Mouse (Mus musculus) heart, adult 2 months (tissue): ENCODE data around the gene Dguok. TPM values are rescaled to one million over a fixed set of nuclear protein-coding genes. Genes with fewer than 3 reads are reported as not detected.
A peak's percentile ranks its signal among the peaks of the same experiment; 100 is the strongest.

Experiments used
- DNase-seq, 2 experiments: peaks; one replicate each; pipeline ENCODE4 v3.0.0; 2021
- H3K27ac ChIP-seq: fragments of 200-600 bp; 2 replicates; pipeline ENCODE4 v1.8.1; 2022
- H3K27me3 ChIP-seq: fragments of 200-500 bp; 2 replicates; pipeline ENCODE4 v1.6.1; 2012; ENCODE audit warnings: mild to moderate bottlenecking, low read length, inconsistent platforms, mixed read lengths; ENCODE audit not compliant: control insufficient read depth, insufficient read depth
- H3K36me3 ChIP-seq: fragments of 200-500 bp; 2 replicates; pipeline ENCODE4 v1.6.1; 2012; ENCODE audit warnings: low read length, inconsistent platforms; ENCODE audit not compliant: control insufficient read depth, insufficient read depth
- H3K4me1 ChIP-seq: fragments of 200-500 bp; 2 replicates; pipeline ENCODE4 v1.6.1; 2011; ENCODE audit warnings: low read length; ENCODE audit not compliant: control insufficient read depth, insufficient read depth
- H3K4me3 ChIP-seq: fragments of 200-600 bp; 2 replicates; pipeline ENCODE4 v1.8.1; 2022
- H3K79me2 ChIP-seq: fragments of 200-500 bp; replicated peaks from 2 replicates; pipeline ENCODE4 v1.6.1; 2012; ENCODE audit warnings: mild to moderate bottlenecking, inconsistent platforms, low read length, moderate library complexity, mixed read lengths; ENCODE audit not compliant: control insufficient read depth, insufficient read depth
- H3K9ac ChIP-seq: fragments of 200-500 bp; 2 replicates; pipeline ENCODE4 v1.6.1; 2012; ENCODE audit warnings: low read depth, mild to moderate bottlenecking, control low read depth, inconsistent platforms, low read length, mixed read lengths
- CTCF ChIP-seq: fragments of 200-600 bp; IDR thresholded peaks from 2 replicates; pipeline ENCODE4 v1.8.1; 2022; ENCODE audit warnings: antibody characterized with exemption, mild to moderate bottlenecking, moderate library complexity
- EP300 ChIP-seq: fragments of 200-500 bp; IDR thresholded peaks from 2 replicates; pipeline ENCODE4 v1.6.1; 2011; ENCODE audit warnings: low read depth, low read length, control low read depth; ENCODE audit not compliant: insufficient read depth
- POLR2A ChIP-seq: fragments of 200-500 bp; IDR thresholded peaks from 2 replicates; pipeline ENCODE4 v1.6.1; 2011; ENCODE audit warnings: mild to moderate bottlenecking, low read depth, low read length, control low read depth; ENCODE audit not compliant: insufficient read depth
- WGBS: fragments of 180-500 bp; shearing (Covaris S2); methylation state at CpG from one replicate; pipeline ENCODE4 v1.1.7; 2018; 5-methylcytosine and 5-hydroxymethylcytosine counted together
- intact Hi-C: fragments of 180-260 bp; cut with DNase I; formaldehyde crosslinking; loops from one replicate; pipeline ENCODE4 v1.15.1; 2025
- long read RNA-seq: library from polyadenylated mRNA; stranded (forward); transcript quantifications from one replicate; pipeline ENCODE4 v2.0.0, GENCODE M21; 2021
- polyA plus RNA-seq: library from polyadenylated mRNA; depleted of rRNA; stranded (reverse); fragments of >200 nt; gene quantifications from 2 replicates; pipeline ENCODE4 v1.2.3, GENCODE M21; 2012; rRNA removed
- total RNA-seq, 2 experiments: library from RNA; stranded (reverse); gene quantifications; 2 replicates each; pipeline ENCODE4 v1.2.3; 2021

Dguok gene
- 10 to 100 TPM; 32.4 to 33.7 TPM for total RNA-seq
- 48.1 and 67.3 TPM in 2 replicates for polyA plus RNA-seq
- long read RNA-seq, transcript Dguok-201 (7 exons, 1,107 nt) = major isoform, 29 of 48 reads
- long read RNA-seq, partial matches to known transcripts = 14 of 48 reads
- long read RNA-seq, other reads (novel, unspliced or antisense) = 4 of 48 reads

DNA sequence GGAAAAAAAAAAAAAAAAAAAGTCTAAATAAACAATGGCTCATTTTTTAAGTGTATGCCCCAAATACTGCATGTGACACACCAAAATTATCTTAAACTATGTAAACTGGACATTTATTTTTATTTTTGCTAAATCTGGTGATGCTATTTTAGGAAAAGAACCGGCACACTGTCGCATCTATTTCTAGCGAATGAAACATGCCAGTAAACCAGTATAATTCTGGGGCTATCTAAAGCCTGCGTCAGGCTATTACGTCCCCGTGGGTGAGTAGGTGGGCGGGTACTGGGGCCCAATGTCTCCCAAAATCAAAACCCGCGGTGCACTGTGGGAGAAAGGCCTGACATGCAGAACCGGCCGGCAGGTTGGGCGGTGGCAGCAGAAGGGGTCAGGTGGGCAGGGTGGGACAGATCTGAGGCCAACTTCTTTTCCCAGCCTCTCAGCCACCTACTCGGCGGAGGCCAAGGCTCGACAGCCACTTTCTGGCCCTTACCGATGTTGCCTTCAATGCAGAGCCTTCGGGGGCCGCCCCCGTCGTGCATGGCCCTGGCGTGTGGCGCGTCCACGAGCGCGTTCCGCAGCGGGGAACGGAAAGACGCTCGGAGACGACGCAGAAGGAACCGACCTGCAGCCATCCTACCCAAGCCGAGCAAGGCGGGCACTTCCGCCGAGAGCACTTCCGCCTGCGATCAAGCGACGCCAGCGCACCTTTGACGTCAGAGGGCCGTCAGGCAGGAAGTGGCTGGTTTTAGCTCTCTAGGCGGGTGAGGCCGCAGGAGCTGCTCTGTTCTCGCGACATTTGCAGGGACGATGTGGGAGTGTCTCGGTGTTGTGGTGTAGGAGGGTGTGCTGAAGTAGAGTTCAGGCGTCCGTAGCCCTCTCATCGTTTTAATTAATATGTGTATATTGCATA lies at the start of gene Dguok:
Gene Dguok, minus strand, starts transcription at position 712 of the 910 bp plus-strand sequence.
- peaks cover 16% of the 10 kb centered on the region for H3K4me1 ChIP-seq
- no peaks in the 10 kb centered on the region for H3K36me3 ChIP-seq
- H3K27ac ChIP-seq = peak within 1 kb of the TSS; percentile 97
- H3K9ac ChIP-seq = peak within 1 kb of the TSS; percentile 93
- H3K4me3 ChIP-seq = peak within 1 kb of the TSS; percentile 76
- TF ChIP-seq CTCF (peak; percentile 20; the same call in 1 of the 2 replicates), POLR2A (peak; percentile 94), EP300 (peak; percentile 94)
- H3K79me2 ChIP-seq = no peaks in the 10 kb centered on the region
- under 1% methylated on average over 54 of the region's 54 CpGs for WGBS
- intact Hi-C loops = loop anchor here (1.0 to 2.0 kb wide), 3 partner anchors 50 to 158 kb away; partner anchors contain the start of gene Bola3
- DNase-seq = peak; percentile 96 to 98
- H3K27me3 ChIP-seq = no peaks in the 10 kb centered on the region

DNA sequence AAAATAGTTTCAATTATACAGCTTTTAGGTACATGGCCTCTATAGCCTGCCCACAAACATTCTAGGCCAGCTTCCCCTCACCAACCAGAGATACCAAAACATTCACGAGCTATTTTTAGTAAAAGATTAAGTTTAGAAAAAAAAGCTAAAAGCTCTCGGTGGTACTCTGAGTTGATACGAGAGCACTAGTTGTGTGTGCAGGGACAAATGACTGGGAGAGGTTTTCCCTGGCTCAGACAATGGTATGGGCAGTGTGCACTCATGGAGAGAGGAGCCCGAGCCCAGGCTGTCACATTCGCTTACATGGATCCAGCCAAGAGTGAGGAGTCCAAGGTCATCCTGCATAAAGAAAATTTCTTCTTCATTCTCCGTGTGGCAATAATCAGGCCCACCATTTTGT lies 49.2 kb upstream of the Dguok start:
- H3K9ac ChIP-seq = no peak overlapping the region
- no peak overlapping the region for H3K4me3 ChIP-seq
- peaks cover 1% of the 10 kb centered on the region; the same call in 1 of the 2 replicates for H3K4me1 ChIP-seq
- no peak for DNase-seq
- intact Hi-C loops = no loop called here
- TF ChIP-seq EP300 (no peak), CTCF (no peak), POLR2A (no peak)
- 33% methylated on average over 6 of the region's 6 CpGs for WGBS
- no peak overlapping the region for H3K27ac ChIP-seq
- H3K36me3 ChIP-seq = peaks cover 9% of the 10 kb centered on the region
- no peaks in the 10 kb centered on the region for H3K79me2 ChIP-seq
- H3K27me3 ChIP-seq = no peaks in the 10 kb centered on the region

DNA sequence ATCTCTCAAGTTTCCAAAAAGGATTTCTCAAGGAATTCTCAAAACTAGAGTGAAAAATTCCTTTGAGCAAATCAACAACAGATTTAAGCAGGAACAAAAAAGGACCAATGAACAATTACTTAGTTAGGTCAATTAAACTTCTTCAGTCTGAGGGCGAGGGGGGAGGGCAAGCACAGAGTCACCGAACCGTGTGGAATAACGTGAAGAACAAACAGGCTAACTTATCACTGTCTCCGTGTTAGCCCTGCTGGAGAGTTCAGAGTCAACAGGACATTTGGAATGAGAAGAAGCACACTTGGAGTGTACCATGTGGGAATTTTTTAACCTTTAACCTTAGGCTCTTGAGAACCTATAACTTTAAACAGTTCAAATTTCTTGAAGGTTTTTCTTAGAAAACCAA lies 41.6 kb upstream of the Dguok start:
- Histone ChIP-seq H3K36me3 (no peaks in the 10 kb centered on the region), H3K27ac (no peak overlapping the region), H3K79me2 (no peaks in the 10 kb centered on the region), H3K9ac (no peak overlapping the region), H3K4me1 (no peaks in the 10 kb centered on the region), H3K4me3 (no peak overlapping the region), H3K27me3 (no peaks in the 10 kb centered on the region)
- TF ChIP-seq EP300 = no peak
- TF ChIP-seq CTCF = no peak
- intact Hi-C loops = no loop called here
- WGBS = 71% methylated on average over 5 of the region's 5 CpGs
- no peak for DNase-seq

DNA sequence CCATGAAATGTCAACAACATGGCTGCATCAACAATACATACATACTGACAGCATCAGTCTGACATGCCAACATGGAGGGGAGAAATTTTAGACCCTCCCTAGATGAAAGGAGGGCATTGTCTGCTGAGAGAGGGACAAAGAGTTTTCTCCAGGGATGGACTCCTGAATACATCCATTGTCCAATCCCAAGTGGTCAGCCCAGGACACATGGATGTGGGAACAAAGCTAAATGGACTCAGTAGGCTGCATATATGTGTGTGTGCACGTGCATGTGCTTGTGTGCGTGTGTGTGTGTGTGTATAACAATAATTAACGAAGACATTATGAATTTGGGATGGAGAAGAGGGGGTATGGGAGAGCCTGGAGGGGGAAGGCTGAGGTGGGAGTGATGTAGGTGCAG lies 39.0 kb upstream of the Dguok start:
- H3K9ac ChIP-seq = no peak overlapping the region
- H3K4me1 ChIP-seq = no peaks in the 10 kb centered on the region; the same call in 1 of the 2 replicates
- no peaks in the 10 kb centered on the region for H3K27me3 ChIP-seq
- intact Hi-C loops = no loop called here
- no peak for DNase-seq
- H3K36me3 ChIP-seq = no peaks in the 10 kb centered on the region
- no peak for TF ChIP-seq CTCF
- no peak for TF ChIP-seq POLR2A
- TF ChIP-seq EP300 = no peak
- no peak overlapping the region for H3K4me3 ChIP-seq
- no peaks in the 10 kb centered on the region for H3K79me2 ChIP-seq
- H3K27ac ChIP-seq = no peak overlapping the region
- 88% methylated on average over 3 of the region's 3 CpGs for WGBS

- no peaks in the 10 kb centered on the region for H3K27me3 ChIP-seq
- intact Hi-C loops = no loop called here
Observed at GRCm38 (mm10) chr6:83541756-83542456, 35.1 kb upstream of the Dguok start.

More at GRCm38 (mm10) chr6:83541756-83542456, 35.1 kb upstream of the Dguok start:
- H3K9ac ChIP-seq = no peak overlapping the region
- H3K4me1 ChIP-seq = no peaks in the 10 kb centered on the region; the same call in 1 of the 2 replicates
- H3K79me2 ChIP-seq = no peaks in the 10 kb centered on the region
- TF ChIP-seq POLR2A (no peak), EP300 (no peak), CTCF (no peak)
- peak in 1 of 2 experiments; percentile 20 for DNase-seq
- H3K27ac ChIP-seq = no peak overlapping the region
- no peak overlapping the region for H3K4me3 ChIP-seq
- WGBS = 34% methylated on average over 11 of the region's 11 CpGs
- H3K36me3 ChIP-seq = no peaks in the 10 kb centered on the region
